Mouse (Mus musculus) forebrain, embryonic 11.5 days (tissue): ENCODE data around the gene 4933428M09Rik. TPM values are rescaled to one million over a fixed set of nuclear protein-coding genes. Genes with fewer than 3 reads are reported as not detected.
"Not testable (repeated sequence)": the region's sequence is repeated elsewhere in the genome, so short reads cannot be mapped to it uniquely, and the experiment has no call there.

Experiments
- ATAC-seq: fragments of 200-750 bp; cut with Nextera tagmentation; replicated peaks from 2 replicates; pipeline ENCODE4 v1.8.0; 2017; ENCODE audit warnings: moderate TSS enrichment; ENCODE audit not compliant: low FRiP score
- DNase-seq: peaks from one replicate; pipeline ENCODE4 v3.0.0-alpha.2; 2017; ENCODE audit warnings: low spot score
- H3K27ac ChIP-seq: fragments of 300-500 bp; sonication (generic); 2 replicates; pipeline ENCODE4 v1.5.1; 2014; ENCODE audit warnings: low read depth, low read length
- H3K27me3 ChIP-seq: fragments of 300-500 bp; sonication (generic); 2 replicates; pipeline ENCODE4 v1.6.1; 2014; ENCODE audit warnings: mild to moderate bottlenecking, low read length, mixed read lengths; ENCODE audit not compliant: control insufficient read depth, insufficient read depth
- H3K36me3 ChIP-seq: fragments of 300-500 bp; sonication (generic); 2 replicates; pipeline ENCODE4 v1.6.1; 2014; ENCODE audit warnings: mild to moderate bottlenecking, low read length, moderate library complexity, mixed read lengths; ENCODE audit not compliant: control insufficient read depth, insufficient read depth
- H3K4me1 ChIP-seq: fragments of 300-500 bp; sonication (generic); replicated peaks from 2 replicates; pipeline ENCODE4 v1.6.1; 2014; ENCODE audit warnings: low read length, mixed read lengths; ENCODE audit not compliant: control insufficient read depth, insufficient read depth
- H3K4me2 ChIP-seq: fragments of 300-500 bp; sonication (generic); 2 replicates; pipeline ENCODE4 v1.6.1; 2014; ENCODE audit warnings: low read depth, mild to moderate bottlenecking, low read length, moderate library complexity, mixed read lengths; ENCODE audit not compliant: severe bottlenecking
- H3K4me3 ChIP-seq: fragments of 300-500 bp; sonication (generic); 2 replicates; pipeline ENCODE4 v1.5.1; 2014; ENCODE audit warnings: low read depth, low read length
- H3K9ac ChIP-seq: fragments of 300-500 bp; sonication (generic); 2 replicates; pipeline ENCODE4 v1.6.1; 2014; ENCODE audit warnings: low read length
- H3K9me3 ChIP-seq: fragments of 300-500 bp; sonication (generic); 2 replicates; pipeline ENCODE4 v1.6.1; 2016; ENCODE audit warnings: low read length, mixed read lengths; ENCODE audit not compliant: control insufficient read depth
- WGBS: fragments of 180-500 bp; shearing (Covaris S2); extraction: QIAGEN DNeasy Blood & Tissue Kit; methylation state at CpG from one replicate; pipeline ENCODE4 v1.1.7; 2014; 5-methylcytosine and 5-hydroxymethylcytosine counted together
- polyA plus RNA-seq: library from polyadenylated mRNA; unstranded; fragments of >200 nt; fragmentation: Nextera tagmentation; extraction: Ambion mirVana; gene quantifications from 2 replicates; pipeline ENCODE4 v1.2.1, GENCODE M21; 2014

4933428M09Rik gene
- not detected in 2 replicates for polyA plus RNA-seq

DNA sequence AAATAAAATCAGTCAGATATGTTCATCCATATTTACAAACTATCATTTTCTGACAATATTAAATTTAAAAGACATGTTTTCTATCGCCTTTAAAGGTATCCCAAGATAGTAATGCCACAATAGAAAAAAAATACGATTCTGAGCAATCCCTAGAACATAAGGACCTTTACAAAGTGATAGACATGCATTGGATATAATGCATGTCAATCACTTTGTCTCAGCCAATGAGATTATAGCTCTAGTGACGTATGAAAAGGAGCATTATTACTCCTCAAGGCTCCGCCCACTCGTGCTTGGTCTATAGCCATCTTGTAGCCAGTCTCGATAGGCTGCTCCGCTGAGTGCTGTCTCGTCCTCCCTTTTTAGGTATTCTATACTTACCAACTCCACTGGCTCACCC is at the start of gene 4933428M09Rik:
TSS of gene 4933428M09Rik (plus strand) at position 301 of the 400 bp plus-strand sequence.
- no peak within 1 kb of the TSS for H3K4me2 ChIP-seq
- no peaks in the 10 kb centered on the region for H3K4me1 ChIP-seq
- H3K9me3 ChIP-seq = no peaks in the 10 kb centered on the region
- 88% methylated on average over 8 of the region's 8 CpGs for WGBS
- H3K27me3 ChIP-seq = no peaks in the 10 kb centered on the region
- H3K4me3 ChIP-seq = no peak within 1 kb of the TSS
- no peak within 1 kb of the TSS for H3K9ac ChIP-seq
- no peak for DNase-seq
- ATAC-seq = no peak
- H3K36me3 ChIP-seq = no peaks in the 10 kb centered on the region
- H3K27ac ChIP-seq = no peak within 1 kb of the TSS

DNA sequence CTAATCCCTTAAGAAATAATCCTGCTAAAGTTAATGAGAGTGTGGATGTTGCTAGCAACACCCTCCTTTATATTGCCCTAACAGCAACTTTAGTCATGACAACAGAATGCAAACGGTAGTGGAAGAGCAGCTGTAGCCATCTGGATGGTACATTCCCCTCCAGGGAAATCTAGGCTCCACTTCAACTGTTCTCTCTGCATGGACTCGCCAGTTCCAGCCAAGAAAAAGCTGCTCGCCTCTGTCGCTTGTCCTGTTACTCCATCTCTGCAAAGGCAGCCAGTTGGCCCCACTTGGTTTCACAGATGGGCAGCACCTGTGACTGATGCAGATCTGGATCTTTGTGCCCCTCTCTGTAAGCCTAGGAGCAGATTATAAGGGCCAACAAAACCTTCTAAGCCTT is 45.0 kb upstream of the 4933428M09Rik start:
- H3K4me2 ChIP-seq = no peak overlapping the region
- no peaks in the 10 kb centered on the region for H3K9me3 ChIP-seq
- DNase-seq (no peak), ATAC-seq (no peak)
- no peaks in the 10 kb centered on the region for H3K4me1 ChIP-seq
- WGBS = 45% methylated on average over 4 of the region's 4 CpGs
- H3K9ac ChIP-seq = no peak overlapping the region
- no peak overlapping the region for H3K27ac ChIP-seq
- no peak overlapping the region for H3K4me3 ChIP-seq
- H3K27me3 ChIP-seq = no peaks in the 10 kb centered on the region
- no peaks in the 10 kb centered on the region for H3K36me3 ChIP-seq

DNA sequence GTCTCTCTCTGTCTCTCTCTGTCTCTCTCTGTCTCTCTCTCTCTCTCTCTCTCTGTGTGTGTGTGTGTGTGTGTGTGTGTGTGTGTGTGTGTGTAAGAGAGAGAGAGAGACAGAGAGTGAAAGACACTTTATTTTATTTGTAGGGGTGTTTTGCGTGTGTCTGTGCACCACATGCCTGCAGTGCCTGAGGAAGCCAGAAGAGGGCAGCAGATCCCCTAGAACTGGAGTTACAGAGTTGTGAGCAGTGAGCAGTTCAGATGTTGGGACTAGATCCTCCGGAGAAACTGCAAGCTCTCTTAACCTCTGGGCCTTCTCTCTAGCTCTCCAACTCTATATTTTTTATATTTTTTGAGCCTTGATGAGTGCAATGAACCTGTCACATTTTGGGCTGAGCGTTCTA is 12.5 kb downstream of the 4933428M09Rik start:
- WGBS = 92% methylated on average over 3 of the region's 3 CpGs
- H3K4me2 ChIP-seq, H3K27ac ChIP-seq, H3K27me3 ChIP-seq, DNase-seq, ATAC-seq, H3K4me3 ChIP-seq, H3K4me1 ChIP-seq, H3K9me3 ChIP-seq, H3K36me3 ChIP-seq, H3K9ac ChIP-seq: not testable (repeated sequence)

DNA sequence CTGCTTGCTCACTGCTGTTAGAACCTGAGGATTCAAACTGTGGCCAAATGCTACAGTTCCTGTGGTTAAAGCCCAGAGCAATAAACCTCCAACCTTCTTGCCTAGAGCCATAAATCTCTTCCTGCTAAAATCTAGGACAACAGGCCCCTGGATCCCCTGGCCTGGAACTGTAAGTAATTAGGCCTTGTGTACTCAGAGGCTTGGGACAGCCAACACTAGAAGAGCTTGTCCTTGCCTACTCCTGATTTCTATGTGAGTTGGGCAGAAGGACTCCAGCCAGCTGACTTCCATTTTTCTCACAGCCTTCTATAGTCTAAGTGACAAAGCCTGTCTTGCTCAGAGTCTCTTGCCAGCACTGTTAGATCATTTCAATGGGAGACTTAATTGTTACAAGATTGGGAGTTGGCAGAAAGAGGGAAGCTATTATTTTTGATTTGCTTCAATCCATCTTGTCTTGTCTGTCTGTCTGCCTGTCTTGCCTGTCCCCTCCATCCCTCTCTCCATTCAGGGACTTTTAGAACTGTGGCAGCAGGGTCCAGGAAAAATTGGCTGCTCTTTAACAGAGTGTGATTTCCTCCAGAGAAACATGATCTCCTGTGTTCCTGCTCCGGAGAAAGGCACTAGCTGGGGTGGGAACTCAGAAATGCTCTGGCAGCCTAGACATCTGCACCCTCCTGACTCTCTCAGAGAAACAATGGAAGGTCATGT is 15.7 kb downstream of the 4933428M09Rik start:
- H3K4me3 ChIP-seq = no peak overlapping the region
- H3K4me1 ChIP-seq = no peaks in the 10 kb centered on the region
- H3K27me3 ChIP-seq = no peaks in the 10 kb centered on the region
- no peak overlapping the region for H3K4me2 ChIP-seq
- no peak for DNase-seq
- no peak overlapping the region for H3K27ac ChIP-seq
- no peaks in the 10 kb centered on the region for H3K36me3 ChIP-seq
- ATAC-seq = no peak
- 44% methylated on average over 1 of the region's 1 CpGs for WGBS
- no peaks in the 10 kb centered on the region for H3K9me3 ChIP-seq
- no peak overlapping the region for H3K9ac ChIP-seq

DNA sequence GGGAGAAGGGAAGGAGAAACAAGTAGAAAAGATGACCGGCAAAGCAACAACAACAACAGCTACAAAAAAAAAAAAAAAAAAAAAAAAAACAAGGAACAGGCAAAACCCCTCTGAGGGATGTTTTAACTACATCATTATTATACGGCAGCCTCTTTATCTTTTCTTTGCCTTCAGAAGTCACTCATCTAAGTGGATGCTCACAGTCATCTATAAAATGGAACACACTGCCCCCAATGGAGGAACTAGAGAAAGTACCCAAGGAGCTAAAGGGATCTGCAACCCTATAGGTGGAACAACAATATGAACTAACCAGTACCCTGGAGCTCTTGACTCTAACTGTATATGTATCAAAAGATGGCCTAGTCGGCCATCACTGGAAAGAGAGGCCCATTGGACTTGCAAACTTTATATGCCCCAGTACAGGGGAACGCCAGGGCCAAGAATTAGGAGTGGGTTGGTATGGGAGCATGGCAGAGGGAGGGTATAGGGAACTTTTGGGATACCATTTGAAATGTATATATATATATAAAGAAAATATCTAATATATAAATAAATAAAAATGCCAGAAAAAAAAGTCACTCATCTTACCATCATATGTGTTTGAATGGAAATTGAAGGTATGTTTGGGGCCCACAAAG is 30.3 kb downstream of the 4933428M09Rik start:
- not testable (repeated sequence) for DNase-seq, H3K9ac ChIP-seq, H3K9me3 ChIP-seq, H3K27ac ChIP-seq, H3K4me1 ChIP-seq, H3K27me3 ChIP-seq, H3K36me3 ChIP-seq, H3K4me2 ChIP-seq
- peak; percentile 47 for ATAC-seq
- 0 out of 2 replicates have a peak overlapping the region, but pooled peaks have one; percentile 36 for H3K4me3 ChIP-seq
- 90% methylated on average over 4 of the region's 4 CpGs for WGBS

DNA sequence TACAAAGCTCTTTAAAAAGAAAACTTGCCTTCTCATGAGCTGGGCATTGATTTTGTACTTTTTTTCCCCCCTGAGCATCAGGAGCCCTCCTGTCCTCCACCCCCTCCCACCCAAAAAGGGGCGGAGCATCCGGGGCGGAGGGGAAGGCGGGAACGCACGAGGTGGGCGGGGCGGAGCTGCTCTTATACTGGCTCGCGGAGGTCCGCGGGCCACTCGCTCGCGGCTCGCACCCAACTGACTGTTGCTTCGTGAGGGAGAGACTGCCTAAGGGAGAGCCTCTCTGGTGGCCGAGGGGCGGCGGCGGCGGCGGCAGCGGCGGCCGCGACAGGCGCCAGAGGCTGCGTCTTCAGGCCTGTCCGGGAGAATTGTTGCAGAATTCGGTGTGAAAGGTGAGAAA is 30.8 kb downstream of the 4933428M09Rik start, which contains the start of gene Mum1l1:
TSS of gene Mum1l1 (plus strand) at position 214 of the 397 bp plus-strand sequence.
- Histone ChIP-seq H3K27ac (no peak within 1 kb of the TSS), H3K9me3 (no peaks in the 10 kb centered on the region), H3K36me3 (no peaks in the 10 kb centered on the region), H3K9ac (peak within 1 kb of the TSS; percentile 62), H3K4me2 (peak within 1 kb of the TSS; percentile 48), H3K4me1 (no peaks in the 10 kb centered on the region), H3K4me3 (peak within 1 kb of the TSS; percentile 36), H3K27me3 (no peaks in the 10 kb centered on the region)
- WGBS = 26% methylated on average over 28 of the region's 31 CpGs
- peak; percentile 85 for DNase-seq
- ATAC-seq = peak; percentile 97

DNA sequence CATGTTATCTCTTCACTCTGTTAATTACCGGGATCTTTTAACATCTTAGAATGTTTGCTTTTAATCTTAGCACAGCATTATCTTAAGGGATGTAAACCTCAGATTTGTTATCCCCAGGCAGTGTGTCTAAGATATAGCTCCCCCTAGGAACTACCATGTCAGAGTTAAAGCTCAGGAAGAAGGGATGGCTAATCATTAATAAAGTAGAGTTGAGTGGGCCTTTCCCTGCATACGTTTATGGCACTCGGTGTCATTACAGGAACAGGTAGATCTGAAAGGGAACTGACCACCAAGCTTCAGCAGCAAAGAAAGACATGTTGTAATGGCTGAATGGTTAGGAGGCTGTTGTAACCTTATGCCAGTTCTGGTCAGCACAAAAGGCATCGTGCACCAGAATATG is 35.7 kb downstream of the 4933428M09Rik start:
- Histone ChIP-seq H3K36me3 (no peaks in the 10 kb centered on the region), H3K27ac (no peak overlapping the region), H3K4me3 (no peak overlapping the region), H3K4me2 (no peak overlapping the region), H3K27me3 (no peaks in the 10 kb centered on the region), H3K9ac (no peak overlapping the region), H3K9me3 (no peaks in the 10 kb centered on the region), H3K4me1 (no peaks in the 10 kb centered on the region)
- no peak for DNase-seq
- ATAC-seq = no peak
- 76% methylated on average over 4 of the region's 4 CpGs for WGBS

DNA sequence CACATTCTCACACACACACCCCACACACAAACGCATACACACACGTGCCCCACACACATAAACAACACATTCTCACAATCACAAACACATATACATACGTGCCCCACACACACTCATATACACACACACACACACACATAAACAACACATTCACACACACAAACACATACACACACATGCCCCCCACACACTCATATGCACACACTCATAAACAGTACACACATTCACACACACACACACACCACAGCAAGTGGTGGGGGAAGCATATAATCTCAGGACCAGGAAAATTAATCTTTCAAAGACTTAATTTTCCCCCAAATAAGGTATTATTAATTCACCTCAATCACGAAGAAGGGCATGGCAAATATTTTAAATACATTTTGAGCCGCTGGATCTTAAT is 37.4 kb downstream of the 4933428M09Rik start:
- Histone ChIP-seq H3K4me1 (no peaks in the 10 kb centered on the region), H3K27ac (no peak overlapping the region), H3K9ac (no peak overlapping the region), H3K9me3 (no peaks in the 10 kb centered on the region), H3K36me3 (no peaks in the 10 kb centered on the region), H3K4me3 (no peak overlapping the region), H3K27me3 (no peaks in the 10 kb centered on the region), H3K4me2 (no peak overlapping the region)
- WGBS = 71% methylated on average over 5 of the region's 5 CpGs
- DNase-seq = no peak
- peak; percentile 36; the same call in 1 of the 2 replicates for ATAC-seq
